Comparison of ENCODE assay signal across 30 mouse cellular contexts in genomic region chr1:87272462-87272861, GRCm38 (mm10). TPM values are rescaled to one million over a fixed set of nuclear protein-coding genes. Genes with fewer than 3 reads are reported as not detected.
DNase-seq lines count a peak whose midpoint lies in the region; ATAC-seq and TF ChIP-seq lines count a peak whose summit lies in the region.
"Had no signal": no experiment of that assay in that cellular context is flagged by ENCODE, and none has a peak within 500 bp of the region (broad histone marks: within the 10 kb centered on the region; RNA-seq: fewer than 3 reads in every experiment).

No protein-coding gene starts in this region.

- H3K4me3 ChIP-seq in intestine, embryonic 15.5 days (replicated peaks) = no peak overlapping the region
- no peak overlapping the region for H3K4me3 ChIP-seq in thymus, adult 2 months (ENCODE audit: control insufficient read depth, insufficient read depth, low read length)
- H3K4me3 ChIP-seq: embryonic facial prominence, embryonic 10.5 days; heart, adult 2 months; heart, embryonic 13.5 days; limb, embryonic 13.5 days; liver, embryonic 12.5 days; neural tube, embryonic 13.5 days had no signal

- no peak overlapping the region for H3K9ac ChIP-seq in intestine, embryonic 15.5 days
- H3K9ac ChIP-seq: heart, embryonic 13.5 days; hindbrain, embryonic 14.5 days; limb, embryonic 13.5 days; liver, embryonic 12.5 days; neural tube, embryonic 13.5 days had no signal

- ATAC-seq in intestine, embryonic 15.5 days = no peak
- ATAC-seq: forebrain, embryonic 16.5 days; inflammation-experienced regulatory T-cells, adult 6 months; liver, embryonic 12.5 days had no signal

- TF ChIP-seq CTCF in thymus, adult 2 months (IDR thresholded peaks at IDR 0.05; ENCODE audit: borderline replicate concordance, control insufficient read depth, extremely low read depth, insufficient read depth, low read length, poor library complexity) = no peak

- H3K4me1 ChIP-seq in intestine, embryonic 15.5 days (replicated peaks) = peaks cover 6% of the 10 kb centered on the region
- no peaks in the 10 kb centered on the region for H3K4me1 ChIP-seq in thymus, adult 2 months (replicated peaks; ENCODE audit: control insufficient read depth, insufficient read depth, low read length)
- H3K4me1 ChIP-seq: liver, embryonic 12.5 days had no signal

- H3K4me2 ChIP-seq in intestine, embryonic 15.5 days (replicated peaks) = no peak overlapping the region
- H3K4me2 ChIP-seq: heart, embryonic 13.5 days; hindbrain, embryonic 14.5 days; limb, embryonic 13.5 days; liver, embryonic 12.5 days; neural tube, embryonic 13.5 days had no signal

- DNase-seq in adrenal gland, adult 2 months = peak; percentile 84
- no peak for DNase-seq in adrenal gland, adult 18-20 months (ENCODE audit: low spot score in 2 of 2)
- peak; percentile 61 for DNase-seq in ovary, adult 18-20 months (ENCODE audit: low spot score)
- DNase-seq in ovary, postnatal 10 days (ENCODE audit: low spot score) = no peak
- peak; percentile 29 for DNase-seq in NIH3T3 (ENCODE audit: low read depth)
- DNase-seq in adrenal gland, postnatal 36 days = peak; percentile 70 to 80
- DNase-seq in thymus, adult 2 months = no peak
- DNase-seq: B cell, adult 2 months; cerebellum, adult 11 months; cerebellum, adult 9-11 months; kidney, postnatal 25 days; layer of hippocampus, postnatal 36 days; lung, adult 18-20 months; lung, postnatal 14 days; midbrain, embryonic 14.5 days; right cerebral cortex, adult 18-20 months; right cerebral cortex, postnatal 4 days; thymus, postnatal 14 days had no signal

- no peaks in the 10 kb centered on the region for H3K9me3 ChIP-seq in intestine, embryonic 15.5 days
- H3K9me3 ChIP-seq: embryonic facial prominence, embryonic 10.5 days; heart, embryonic 13.5 days; limb, embryonic 13.5 days; liver, embryonic 12.5 days; neural tube, embryonic 13.5 days had no signal

- no peak overlapping the region for H3K27ac ChIP-seq in intestine, embryonic 15.5 days
- H3K27ac ChIP-seq in thymus, adult 2 months (ENCODE audit: control insufficient read depth, insufficient read depth, low read length) = no peak overlapping the region
- H3K27ac ChIP-seq: heart, adult 2 months; heart, embryonic 13.5 days; hindbrain, embryonic 14.5 days; limb, embryonic 13.5 days; liver, embryonic 12.5 days; neural tube, embryonic 13.5 days had no signal

- no peak for TF ChIP-seq POLR2A in thymus, adult 2 months (IDR thresholded peaks at IDR 0.05; ENCODE audit: control insufficient read depth, extremely low read depth, insufficient read depth, low read length, poor library complexity)

- WGBS in intestine, embryonic 15.5 days = 57% methylated on average over 3 of the region's 3 CpGs
- 93% methylated on average over 3 of the region's 3 CpGs for WGBS in thymus, adult 2 months

- H3K36me3 ChIP-seq in intestine, embryonic 15.5 days = no peaks in the 10 kb centered on the region
- no peaks in the 10 kb centered on the region for H3K36me3 ChIP-seq in thymus, adult 2 months (ENCODE audit: control insufficient read depth, insufficient read depth, low read length)
- H3K36me3 ChIP-seq: embryonic facial prominence, embryonic 10.5 days; heart, embryonic 13.5 days; limb, embryonic 13.5 days; liver, embryonic 12.5 days; neural tube, embryonic 13.5 days had no signal

- peaks cover 9% of the 10 kb centered on the region for H3K27me3 ChIP-seq in intestine, embryonic 15.5 days (replicated peaks)
- H3K27me3 ChIP-seq in thymus, adult 2 months (ENCODE audit: control insufficient read depth, insufficient read depth, low read length) = no peaks in the 10 kb centered on the region
- H3K27me3 ChIP-seq: CH12.LX had no signal

RNA-seq across cellular contexts. Expression of gene Efhd1, which starts 8.3 kb away (rescaled TPM):
- total RNA-seq in adrenal gland, adult 2 months (2021) = 100 to 1,000 TPM; 337 to 341 TPM
- polyA plus RNA-seq in adrenal gland, adult 2 months (2012; rRNA removed) = 579 and 581 TPM in 2 replicates
- total RNA-seq in adrenal gland, adult 18-20 months (2021) = 100 to 1,000 TPM; 329 to 423 TPM
- total RNA-seq in adrenal gland, postnatal 36 days (2021) = 100 to 1,000 TPM; 317 to 479 TPM
- 0.08 and 0.57 TPM in 2 replicates for polyA plus RNA-seq in intestine, embryonic 15.5 days (2015; fragmentation: Nextera tagmentation; extraction: Ambion mirVana)
- polyA plus RNA-seq in thymus, adult 2 months (2012; rRNA removed) = 2.5 and 2.7 TPM in 2 replicates
- total RNA-seq: MEL had no signal
- polyA plus RNA-seq: inflammation-experienced regulatory T-cells, adult 6 months; liver, embryonic 12.5 days had no signal

RNA-seq across cellular contexts. Expression of gene Gigyf2, which starts 54.3 kb away (rescaled TPM):
- 10 to 100 TPM; 66.6 to 95.5 TPM for total RNA-seq in adrenal gland, adult 2 months (2021)
- polyA plus RNA-seq in adrenal gland, adult 2 months (2012; rRNA removed) = 17.0 and 24.7 TPM in 2 replicates
- total RNA-seq in adrenal gland, adult 18-20 months (2021) = 100 to 1,000 TPM in 1 of 2 experiments, 10 to 100 TPM in 1; 79.7 to 101 TPM
- 10 to 100 TPM; 88.7 to 92.7 TPM for total RNA-seq in adrenal gland, postnatal 36 days (2021)
- polyA plus RNA-seq in intestine, embryonic 15.5 days (2015; fragmentation: Nextera tagmentation; extraction: Ambion mirVana) = 46.8 and 47.5 TPM in 2 replicates
- 47.2 and 47.3 TPM in 2 replicates for polyA plus RNA-seq in thymus, adult 2 months (2012; rRNA removed)

RNA-seq across cellular contexts. Expression of gene Eif4e2, which starts 58.7 kb away (rescaled TPM):
- 10 to 100 TPM; 66.0 to 98.7 TPM for total RNA-seq in adrenal gland, adult 2 months (2021)
- polyA plus RNA-seq in adrenal gland, adult 2 months (2012; rRNA removed) = 18.0 and 18.4 TPM in 2 replicates
- total RNA-seq in adrenal gland, adult 18-20 months (2021) = 10 to 100 TPM; 76.6 to 85.7 TPM
- total RNA-seq in adrenal gland, postnatal 36 days (2021) = 10 to 100 TPM; 86.8 to 90.0 TPM
- 169 and 170 TPM in 2 replicates for polyA plus RNA-seq in intestine, embryonic 15.5 days (2015; fragmentation: Nextera tagmentation; extraction: Ambion mirVana)
- 41.9 and 45.0 TPM in 2 replicates for polyA plus RNA-seq in thymus, adult 2 months (2012; rRNA removed)

Comparison
In these comparisons a context has a peak if more than half of its experiments do, and no peak if none do; other contexts are left out.
1. DNase-seq: peak in adrenal gland, adult 2 months (single experiment), ovary, adult 18-20 months (single experiment), NIH3T3 (single experiment) and adrenal gland, postnatal 36 days (2 of 2); none in adrenal gland, adult 18-20 months (0 of 2), ovary, postnatal 10 days (single experiment) and thymus, adult 2 months (single experiment).